Mouse (Mus musculus): ENCODE results near the gene Cdc20b.
A peak's percentile ranks its signal among the peaks of the same experiment; 100 is the strongest.

Cdc20b gene

DNA sequence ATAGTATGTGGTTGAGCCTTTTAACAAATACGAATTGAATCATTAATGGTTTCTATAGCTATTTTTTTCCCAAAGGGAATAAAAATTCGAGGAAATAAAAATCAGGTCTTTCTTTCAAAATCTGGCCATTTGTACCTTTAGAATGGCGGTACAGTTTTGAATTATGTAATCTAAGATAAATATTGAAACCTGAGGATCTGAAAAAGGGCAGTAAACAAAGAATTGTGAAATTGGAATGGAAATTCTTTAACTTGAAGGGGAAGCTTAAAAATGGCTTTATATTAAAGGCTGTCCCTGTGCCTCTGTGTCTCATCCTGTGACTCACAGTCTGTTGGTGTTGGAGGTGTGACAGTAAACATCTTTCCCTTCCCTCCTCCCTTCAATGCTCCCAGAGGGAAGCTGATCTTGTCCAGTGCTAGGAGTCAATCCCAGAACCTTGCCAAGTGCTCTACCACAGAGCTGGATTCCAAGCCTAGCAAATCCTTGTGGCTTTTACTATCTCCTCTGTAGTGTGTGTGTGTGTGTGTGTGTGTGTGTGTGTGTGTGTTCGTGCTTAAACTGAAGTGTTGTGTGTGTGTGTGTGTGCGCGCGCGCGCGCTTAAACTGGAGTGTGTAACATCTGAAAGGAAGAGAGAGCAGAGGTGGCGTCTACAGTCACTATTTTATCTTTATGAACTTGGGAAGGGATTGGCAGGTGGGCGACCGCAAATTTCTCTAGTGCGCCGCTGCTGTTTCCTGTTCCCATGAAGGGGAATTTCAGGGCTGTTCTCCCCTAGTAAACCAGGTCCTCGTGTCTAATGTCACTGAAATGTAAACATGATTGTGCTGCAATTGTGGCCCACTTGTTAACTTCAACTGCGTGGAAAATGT, 11.4 kb upstream of the Cdc20b start:
- no peak for DNase-seq (ENCODE audit: low spot score)

DNA sequence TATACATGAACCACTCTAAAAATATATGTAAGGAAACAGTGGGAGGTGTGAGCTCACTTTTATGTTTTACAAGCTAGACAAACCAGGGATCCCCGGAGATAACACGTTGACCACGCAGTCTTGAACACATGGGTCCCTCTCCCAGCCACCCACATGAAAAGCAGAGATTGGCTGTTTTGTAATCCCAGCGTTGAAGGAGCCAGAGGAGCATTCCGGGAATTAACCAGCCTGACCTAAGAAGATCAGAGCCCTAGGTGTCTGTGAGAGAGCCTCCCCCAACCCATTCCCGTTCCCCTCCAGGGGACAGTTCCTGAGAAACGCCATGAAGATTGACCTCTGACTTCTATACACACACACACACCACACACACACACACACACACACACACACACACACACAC, 3.6 kb upstream of the Cdc20b start:
- DNase-seq (ENCODE audit: low spot score): no peak

DNA sequence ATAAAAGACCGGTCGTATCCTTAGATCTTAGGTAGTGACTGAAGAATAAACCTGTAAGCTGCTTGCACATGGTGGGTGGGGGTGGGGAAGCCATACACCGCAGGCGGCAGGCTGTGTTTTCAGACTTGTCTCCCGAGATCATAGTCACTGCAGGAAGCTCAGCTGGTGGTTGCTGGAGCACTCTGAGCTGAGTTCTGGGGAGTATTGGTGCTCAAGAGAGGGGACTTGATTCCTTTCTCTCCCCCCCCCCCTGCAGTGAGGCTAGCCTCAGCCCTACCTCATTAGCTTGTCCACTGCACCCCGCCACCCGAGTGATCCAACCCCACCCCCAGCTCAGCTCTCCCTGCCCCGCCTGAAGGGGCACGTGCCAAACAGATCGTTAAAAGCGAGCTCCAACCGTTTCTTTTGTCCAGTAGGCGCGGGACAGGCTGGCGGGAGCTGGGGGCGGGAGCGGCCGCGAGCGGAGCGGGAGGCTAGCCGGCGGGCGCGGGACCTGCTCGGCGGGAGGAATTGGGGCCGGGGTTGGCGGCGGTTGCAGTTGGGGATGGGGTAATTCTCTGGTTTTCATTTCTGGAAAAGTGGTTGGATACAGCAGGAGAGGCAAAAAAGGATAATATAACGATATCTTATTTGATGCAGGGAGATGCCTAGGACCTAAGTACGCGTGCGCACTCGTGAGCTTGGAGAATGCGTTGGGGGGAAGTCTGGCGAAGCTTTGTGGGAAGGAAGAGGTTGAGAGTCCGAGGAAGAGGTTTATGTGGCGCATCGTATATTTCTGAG, 2.9 kb upstream of the Cdc20b start:
- peak; percentile 67 for DNase-seq (ENCODE audit: low spot score)

DNA sequence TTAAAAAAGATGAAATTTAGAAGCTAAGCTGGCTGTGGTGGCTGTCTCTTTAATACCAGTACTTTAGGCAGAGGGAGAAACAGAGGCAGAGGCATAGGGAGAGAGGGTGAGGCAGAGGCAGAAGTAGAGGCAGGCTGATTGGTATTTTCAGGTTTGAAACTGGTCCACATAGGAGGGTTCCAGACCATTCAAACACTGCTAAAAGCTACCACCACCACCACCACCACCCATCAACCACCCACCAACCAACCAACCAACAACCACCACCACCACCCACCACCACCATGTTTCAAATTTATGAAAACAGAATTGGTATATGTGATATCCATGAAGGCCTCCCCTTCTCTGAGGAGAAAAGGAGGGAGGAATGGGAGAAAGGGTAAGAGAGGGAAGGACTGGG, 2.1 kb upstream of the Cdc20b start:
- no peak for DNase-seq (ENCODE audit: low spot score)

DNA sequence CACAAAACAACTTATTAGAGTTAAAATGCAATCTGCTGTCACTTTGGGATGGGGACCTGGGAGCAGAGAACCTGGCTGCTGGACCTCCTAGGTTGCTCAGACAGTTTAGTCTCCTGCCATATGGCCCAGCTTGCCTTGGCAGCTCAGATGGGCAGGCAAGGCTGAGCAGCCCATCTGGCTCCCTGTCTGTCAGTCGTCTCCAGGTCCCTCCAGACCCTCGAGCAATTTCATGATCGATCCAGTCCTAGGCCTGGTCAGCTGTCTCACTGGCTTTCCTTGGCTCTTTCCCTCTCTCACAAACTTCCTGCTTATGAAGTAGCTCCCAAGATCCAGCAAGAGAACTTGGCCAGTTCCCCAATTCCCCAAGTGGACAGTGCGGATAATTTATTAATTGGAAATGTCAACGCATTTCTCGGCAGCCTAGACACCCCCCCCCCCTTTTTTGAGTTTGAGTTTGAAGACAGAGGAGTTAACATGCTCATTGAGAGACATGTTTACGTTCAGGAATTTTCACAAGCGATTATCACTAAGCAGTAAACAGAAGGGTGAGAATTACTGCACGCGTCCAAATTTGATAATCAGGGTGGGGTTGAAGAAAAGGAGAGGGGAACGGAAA, 532 bp upstream of the Cdc20b start:
- no peak for DNase-seq (ENCODE audit: low spot score)

DNA sequence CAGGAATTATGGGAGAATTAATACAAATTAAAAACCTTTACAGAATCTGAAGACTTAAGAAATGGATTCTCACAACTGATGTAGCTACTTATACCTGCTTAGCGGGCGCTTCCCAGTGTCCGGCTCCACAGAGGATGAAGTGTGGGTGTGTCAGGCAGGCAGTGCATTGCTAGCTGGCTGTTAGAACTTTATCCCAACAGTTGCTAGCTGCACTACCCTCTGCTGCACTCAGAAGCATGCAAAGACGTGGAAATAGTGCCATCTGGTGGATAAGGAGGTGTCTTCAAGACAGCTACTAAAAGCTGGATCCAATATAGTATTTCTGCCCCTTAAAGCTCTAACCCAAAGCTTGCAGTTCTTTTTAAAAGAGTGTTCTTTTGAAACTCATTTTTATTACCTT, 941 bp downstream of the Cdc20b start:
- peak; percentile 71 for DNase-seq (ENCODE audit: low spot score)

DNA sequence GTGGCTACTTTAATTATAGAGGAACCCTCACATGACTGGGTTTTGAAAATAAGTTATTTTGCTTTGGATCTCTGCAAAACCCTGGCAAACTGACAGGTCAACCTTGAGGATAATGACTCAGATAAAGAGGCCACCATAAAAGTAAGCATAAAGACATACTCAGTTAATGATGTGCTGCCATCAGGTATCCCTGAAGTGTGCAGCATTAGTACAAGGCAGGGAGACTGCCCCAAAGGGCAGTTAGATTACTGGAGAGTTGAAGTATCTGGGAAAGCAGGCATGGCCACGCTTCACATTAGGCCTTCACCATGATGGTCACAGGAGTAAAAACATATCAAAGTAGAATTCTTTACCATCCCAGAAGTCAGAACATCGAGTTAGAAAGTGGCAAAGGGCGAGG, 10.0 kb downstream of the Cdc20b start:
- DNase-seq (ENCODE audit: low spot score): no peak

DNA sequence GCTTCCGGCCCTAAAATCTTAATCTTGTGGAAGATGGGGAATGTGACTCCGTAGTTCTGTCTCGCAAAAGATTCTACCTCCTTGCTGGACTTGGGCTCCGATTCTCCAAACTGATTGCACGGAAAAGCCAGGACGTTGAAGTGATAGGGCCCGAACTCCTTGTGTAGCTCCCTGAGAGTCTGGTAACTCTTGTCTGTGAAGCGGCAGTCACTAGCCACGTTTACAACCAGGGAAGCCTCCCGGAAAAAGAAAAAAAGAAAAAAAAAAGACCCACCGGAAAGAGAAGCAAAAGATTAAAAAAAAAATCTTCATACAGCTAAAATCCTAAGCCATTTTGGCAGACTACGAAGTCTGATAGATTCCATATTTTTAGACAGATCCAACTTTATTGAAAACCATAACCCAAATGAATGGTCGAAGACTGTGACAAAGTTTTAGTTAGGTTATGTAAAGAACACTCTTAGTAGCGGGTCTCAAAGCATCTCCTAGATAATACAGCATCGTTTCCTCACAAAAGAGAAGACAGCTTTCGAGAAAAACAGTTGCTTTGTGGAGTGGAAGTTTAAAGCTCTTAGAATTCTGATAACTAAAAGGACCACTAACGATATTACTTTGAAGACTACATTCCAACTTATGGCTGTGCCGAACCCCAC, 10.7 kb downstream of the Cdc20b start:
- no peak for DNase-seq (ENCODE audit: low spot score)

DNA sequence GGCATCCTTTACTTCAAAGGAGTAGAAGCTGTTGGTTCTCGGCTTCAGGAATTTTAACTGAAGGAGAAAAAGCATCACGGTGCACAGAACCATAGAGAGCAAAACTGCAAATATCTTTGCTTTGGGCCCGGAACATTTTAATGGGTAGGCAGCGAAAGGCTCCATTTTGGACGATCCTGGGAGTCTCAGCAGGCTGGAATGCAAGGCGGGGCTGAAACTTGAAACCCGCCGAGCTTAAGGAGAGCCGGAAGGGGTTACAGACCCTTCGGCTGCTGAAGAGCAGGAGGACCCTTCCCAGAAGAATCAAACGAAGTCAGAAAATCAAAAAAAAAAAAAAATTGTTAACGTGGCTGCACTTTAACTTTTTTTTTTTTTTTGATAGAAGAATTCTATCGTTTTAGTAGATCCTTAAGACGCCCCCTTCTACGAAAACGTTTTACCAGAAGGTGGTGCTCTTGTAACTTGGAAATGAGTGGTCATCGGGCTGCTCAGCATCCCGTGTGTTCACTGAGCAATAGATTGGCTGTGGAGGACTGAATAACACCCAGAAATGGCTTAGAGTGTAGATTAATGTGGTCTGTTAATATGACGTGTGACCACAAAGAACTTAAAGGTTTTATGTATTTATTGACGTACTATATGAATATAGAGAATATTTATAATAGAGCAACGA, 11.4 kb downstream of the Cdc20b start, which contains the start of gene Gpx8:
Gene Gpx8 (minus strand): TSS at position 200 of the 673 bp plus-strand sequence.
- peak; percentile 33 for DNase-seq (ENCODE audit: low spot score)

DNA sequence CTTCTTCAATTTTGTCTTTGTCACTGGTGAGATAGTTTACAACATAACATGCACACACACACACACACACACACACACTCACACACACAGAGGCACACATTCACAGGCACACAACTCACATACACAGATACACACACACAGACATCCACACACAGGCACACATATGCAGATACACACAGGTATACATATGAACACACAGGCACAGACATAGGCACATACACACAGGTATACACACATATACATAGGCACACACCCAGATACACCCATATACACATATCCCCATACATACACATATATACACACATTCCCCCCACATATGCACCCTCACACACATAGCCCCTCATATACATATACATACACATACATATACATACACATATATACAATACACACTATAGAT, 12.1 kb downstream of the Cdc20b start:
- no peak for DNase-seq (ENCODE audit: low spot score)

DNA sequence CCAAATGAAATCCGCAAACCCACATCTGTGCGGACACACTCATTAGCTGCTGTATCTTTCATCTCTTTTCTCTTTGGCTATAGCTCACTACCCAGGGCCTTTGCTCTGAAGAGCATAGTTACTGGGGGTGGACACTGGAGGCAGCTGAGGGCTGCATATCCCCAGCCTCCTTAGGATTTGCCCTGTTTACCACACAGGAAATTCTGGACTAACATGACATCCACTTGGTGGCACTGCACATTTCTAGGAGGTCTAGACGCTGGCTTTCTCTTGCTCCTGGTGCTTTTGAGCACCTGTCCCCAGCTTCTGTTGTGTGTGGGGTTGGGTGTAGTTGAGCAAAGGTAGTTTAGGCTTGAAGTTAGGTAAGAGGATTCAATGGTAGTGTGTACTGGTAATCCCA, 12.7 kb downstream of the Cdc20b start:
- no peak for DNase-seq (ENCODE audit: low spot score)

DNA sequence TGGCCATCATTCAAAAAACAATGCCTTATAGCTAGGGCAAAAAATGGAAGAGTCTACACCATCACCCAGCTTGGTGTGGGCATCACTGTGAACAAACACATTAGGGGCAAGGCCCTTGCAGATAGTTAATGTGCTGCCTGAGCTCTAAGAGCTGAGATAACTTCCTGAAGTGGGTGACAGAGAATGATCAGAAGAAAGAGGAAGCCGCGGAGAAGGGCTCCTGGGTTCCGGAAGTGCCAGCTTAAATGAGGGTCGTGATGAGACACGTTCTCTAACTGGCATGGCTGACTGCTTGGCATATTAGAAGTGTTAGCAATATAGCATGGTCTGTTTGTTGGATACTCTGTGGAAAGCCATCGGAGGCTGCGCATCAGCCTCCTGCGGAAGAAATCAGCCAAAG, 19.3 kb downstream of the Cdc20b start:
- DNase-seq (ENCODE audit: low spot score): no peak

DNA sequence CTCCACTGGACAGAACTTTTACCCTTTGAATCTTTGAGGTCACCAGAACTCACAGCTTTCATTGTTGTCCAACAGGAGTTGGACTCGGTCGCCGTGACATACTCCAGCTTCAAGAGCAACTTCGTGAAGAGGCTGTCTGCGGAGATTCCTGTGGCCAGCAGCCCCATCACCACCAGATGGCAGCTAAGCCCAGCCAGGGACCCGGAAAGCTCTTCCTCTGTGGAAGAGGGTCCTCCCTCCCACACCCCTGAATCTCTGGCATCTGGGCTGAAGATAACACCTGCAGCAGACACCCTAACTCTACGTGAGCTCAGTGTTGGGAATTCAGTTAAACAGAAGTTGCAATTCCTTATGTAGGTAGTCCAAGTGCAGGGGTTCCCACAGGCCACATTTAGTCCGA, 20.9 kb downstream of the Cdc20b start:
- DNase-seq (ENCODE audit: low spot score): no peak

DNA sequence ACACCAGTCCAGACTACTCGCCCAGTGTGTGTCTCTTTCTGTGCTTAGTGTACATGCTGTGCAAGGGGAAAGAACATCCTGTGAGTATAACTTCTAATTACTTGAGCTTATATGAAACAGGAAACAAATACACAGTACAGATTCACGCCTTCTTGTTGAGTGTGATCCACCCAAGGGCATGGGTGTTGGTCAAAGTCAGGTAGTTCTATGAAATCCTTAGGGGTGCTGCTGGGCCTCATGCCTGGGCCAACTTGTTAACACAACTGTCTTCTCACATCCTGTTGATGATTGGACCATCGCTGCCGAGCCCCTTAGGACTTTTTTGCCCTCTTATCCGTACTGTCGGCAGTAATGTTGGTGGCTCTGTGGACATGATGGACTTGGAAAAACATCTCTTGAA, 26.8 kb downstream of the Cdc20b start:
- no peak for DNase-seq (ENCODE audit: low spot score)

DNA sequence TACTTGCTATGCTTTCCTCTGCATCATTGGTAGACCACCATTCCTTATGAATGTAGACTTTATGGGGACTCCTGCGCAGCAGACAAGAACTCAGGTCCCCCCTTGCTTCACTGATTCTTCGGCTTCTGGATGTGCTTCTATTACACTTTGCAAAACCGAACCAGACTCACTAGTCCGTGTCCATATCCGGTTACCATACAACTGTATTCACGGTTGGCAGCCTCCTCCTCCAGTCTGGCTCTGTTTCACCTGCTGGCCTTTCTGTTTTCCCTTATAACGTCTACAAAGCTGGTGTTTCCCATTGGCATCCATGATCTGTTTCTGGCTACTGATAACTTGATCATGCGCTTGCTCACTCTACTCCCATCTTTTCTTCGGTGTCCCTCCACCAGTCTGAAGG, 29.6 kb downstream of the Cdc20b start:
- DNase-seq (ENCODE audit: low spot score): no peak

DNA sequence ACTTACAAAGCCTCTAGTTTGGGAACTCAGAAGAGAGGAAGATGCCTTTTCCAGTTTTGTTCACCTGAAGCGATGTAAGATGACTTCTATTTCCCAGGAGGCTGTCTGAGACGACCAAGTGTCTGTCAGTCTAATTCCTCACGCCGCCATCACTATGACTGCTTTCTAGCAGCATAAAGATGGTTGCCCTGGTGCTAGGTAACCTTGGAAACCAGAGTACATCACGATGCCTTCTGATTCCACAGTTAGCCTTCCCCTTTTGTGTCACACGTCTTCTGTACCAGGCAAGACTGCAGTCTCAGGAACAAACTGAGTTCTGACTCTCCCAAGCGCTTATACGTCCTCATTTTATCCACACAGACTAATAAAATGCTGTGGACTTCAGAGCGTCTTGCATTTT, 44.1 kb downstream of the Cdc20b start:
- no peak for DNase-seq (ENCODE audit: low spot score)

DNA sequence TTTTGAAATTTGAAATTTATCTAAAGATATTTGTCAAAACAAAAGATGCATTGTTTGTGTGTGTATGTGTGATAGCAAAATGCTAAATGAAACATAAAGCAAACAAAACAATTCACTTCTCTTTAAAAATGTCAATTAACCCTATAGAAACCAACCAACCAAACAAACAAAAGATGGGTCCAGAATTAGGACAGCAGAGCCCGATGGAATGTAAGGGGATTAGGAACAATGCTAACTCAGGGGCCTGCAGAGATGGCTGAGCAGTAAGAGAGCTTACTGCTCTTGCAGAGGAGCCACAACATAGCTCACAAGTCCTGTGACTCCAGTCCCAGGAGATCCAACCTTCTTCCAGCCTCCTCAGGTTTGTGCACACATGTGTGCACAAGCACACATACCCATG, 47.2 kb downstream of the Cdc20b start:
- no peak for DNase-seq (ENCODE audit: low spot score)

DNA sequence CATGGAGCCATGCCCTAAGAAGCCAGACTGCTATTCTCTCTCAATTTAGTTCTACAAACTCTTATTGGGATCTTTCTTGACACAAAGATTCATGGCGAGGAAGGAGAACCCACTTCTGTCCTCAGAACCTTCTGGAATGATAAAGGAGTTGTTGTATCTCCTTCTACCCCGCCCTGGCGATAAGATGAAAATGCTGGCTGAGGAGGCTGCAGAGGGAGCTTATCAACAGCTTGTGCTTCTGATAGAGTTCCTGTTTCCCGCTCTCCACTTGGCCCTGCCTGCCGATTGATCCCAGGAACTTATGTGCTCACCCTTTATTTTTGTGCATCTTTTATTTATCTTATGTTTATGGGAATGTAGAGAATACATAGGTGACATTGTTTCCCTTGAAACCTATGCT, 49.8 kb downstream of the Cdc20b start:
- DNase-seq (ENCODE audit: low spot score): no peak

DNA sequence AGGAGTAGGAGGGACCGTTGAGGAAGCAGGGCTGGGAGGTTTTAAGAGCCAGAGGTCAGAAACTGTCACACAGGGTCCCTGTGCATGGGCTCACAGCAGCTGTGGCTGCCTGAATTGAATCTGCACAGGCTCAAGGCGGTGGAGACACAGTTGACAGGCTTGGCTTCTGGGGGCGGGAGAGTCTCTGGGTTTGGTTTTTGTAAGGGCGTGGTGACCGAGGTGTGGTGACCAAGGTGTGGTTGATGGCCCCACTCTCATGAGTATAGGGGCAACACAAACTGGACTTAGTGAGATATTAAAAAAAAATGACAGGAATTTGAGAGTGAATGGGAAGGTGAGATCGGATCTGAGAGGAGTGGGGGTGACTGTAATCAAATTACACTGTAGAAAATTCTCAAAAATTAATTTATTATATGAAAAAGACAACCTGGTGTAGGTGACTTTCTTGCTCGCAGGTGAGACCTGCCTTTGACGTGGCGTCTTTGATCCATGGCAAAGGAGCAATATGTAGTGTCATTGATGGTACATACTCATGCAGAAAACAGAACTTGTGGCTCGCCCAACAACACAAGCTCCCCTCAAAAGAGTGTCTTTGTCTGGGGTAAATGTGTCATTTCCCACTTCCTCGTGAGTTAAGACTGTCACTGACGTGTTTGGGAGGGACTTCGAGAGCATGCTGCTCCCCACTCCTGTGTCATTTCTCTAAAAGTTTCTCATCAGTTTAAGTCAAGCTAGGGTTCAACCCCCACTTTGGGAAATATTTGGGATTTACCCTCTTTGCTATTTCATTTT, 52.5 kb downstream of the Cdc20b start:
- no peak for DNase-seq (ENCODE audit: low spot score)

DNA sequence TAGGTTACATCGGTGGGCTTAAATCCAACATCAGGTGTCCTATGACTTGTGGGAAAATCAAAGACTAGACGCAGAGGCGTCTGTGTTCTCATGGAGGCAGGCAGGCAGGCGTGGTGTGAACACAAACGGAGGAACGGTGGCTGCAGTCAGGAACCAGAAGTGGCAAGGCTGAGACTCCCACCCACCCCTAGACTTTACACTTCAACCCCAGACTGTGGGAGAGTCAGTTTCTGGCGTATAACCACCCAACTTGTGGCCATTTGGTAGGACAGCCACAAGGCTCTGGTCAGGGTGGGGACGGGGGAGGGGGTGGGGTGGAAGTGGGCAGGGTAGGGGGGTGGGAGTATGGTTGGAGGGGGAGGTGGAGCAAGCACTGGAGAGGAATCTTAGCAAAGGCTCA, 55.6 kb downstream of the Cdc20b start:
- no peak for DNase-seq (ENCODE audit: low spot score)

DNA sequence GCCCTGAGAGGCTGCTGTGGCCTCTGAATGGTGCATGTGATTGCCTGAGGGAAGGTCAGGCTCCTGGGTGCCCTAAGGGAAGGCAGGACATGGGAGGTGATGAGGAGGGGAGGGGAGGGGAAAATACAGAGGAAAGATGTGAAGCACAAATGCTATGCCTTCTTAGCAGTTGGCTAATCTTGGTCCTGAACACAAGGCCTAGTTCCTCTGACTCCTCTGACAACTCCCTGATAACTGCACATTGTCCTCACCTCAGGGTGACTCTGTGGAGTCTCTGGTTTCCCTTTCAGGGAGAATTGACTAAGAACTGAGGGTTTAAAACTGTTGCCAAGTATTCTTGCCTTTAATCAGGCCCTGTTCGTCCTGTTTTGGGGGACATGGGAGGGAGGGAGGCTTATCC, 59.7 kb downstream of the Cdc20b start:
- no peak for DNase-seq (ENCODE audit: low spot score)
